Mouse (Mus musculus) neural tube, embryonic 15.5 days (tissue): Measurements from ENCODE around the gene B3galt1. TPM values are rescaled to one million over a fixed set of nuclear protein-coding genes. Genes with fewer than 3 reads are reported as not detected.

Experiments used
- ATAC-seq: fragments of 200-750 bp; cut with Nextera tagmentation; 2 replicates; pipeline ENCODE4 v1.8.0; 2017; ENCODE audit warnings: mild to moderate bottlenecking, moderate TSS enrichment, moderate library complexity; ENCODE audit not compliant: low FRiP score
- H3K27ac ChIP-seq: fragments of 300-500 bp; sonication (generic); replicated peaks from 2 replicates; pipeline ENCODE4 v1.5.1; 2015; ENCODE audit warnings: mild to moderate bottlenecking, inconsistent platforms
- H3K27me3 ChIP-seq: fragments of 300-500 bp; sonication (generic); replicated peaks from 2 replicates; pipeline ENCODE4 v1.6.1; 2015; ENCODE audit warnings: inconsistent platforms
- H3K36me3 ChIP-seq: fragments of 300-500 bp; sonication (generic); 2 replicates; pipeline ENCODE4 v1.6.1; 2015; ENCODE audit warnings: inconsistent platforms
- H3K4me1 ChIP-seq: fragments of 300-500 bp; sonication (generic); 2 replicates; pipeline ENCODE4 v1.6.1; 2015; ENCODE audit warnings: inconsistent platforms
- H3K4me2 ChIP-seq: fragments of 300-500 bp; sonication (generic); 2 replicates; pipeline ENCODE4 v1.6.1; 2015; ENCODE audit warnings: inconsistent platforms, mild to moderate bottlenecking, moderate library complexity
- H3K4me3 ChIP-seq: fragments of 300-500 bp; sonication (generic); replicated peaks from 2 replicates; pipeline ENCODE4 v1.5.1; 2015; ENCODE audit warnings: mild to moderate bottlenecking, inconsistent platforms
- H3K9ac ChIP-seq: fragments of 300-500 bp; sonication (generic); replicated peaks from 2 replicates; pipeline ENCODE4 v1.6.1; 2015; ENCODE audit warnings: mild to moderate bottlenecking, inconsistent platforms
- H3K9me3 ChIP-seq: fragments of 300-500 bp; sonication (generic); replicated peaks from 2 replicates; pipeline ENCODE4 v1.6.1; 2016; ENCODE audit warnings: inconsistent platforms
- WGBS: fragments of 180-500 bp; shearing (Covaris S2); methylation state at CpG from one replicate; pipeline ENCODE4 v1.1.7; 2015; ENCODE audit warnings: mixed read lengths; 5-methylcytosine and 5-hydroxymethylcytosine counted together
- polyA plus RNA-seq: library from polyadenylated mRNA; unstranded; fragments of >200 nt; fragmentation: Nextera tagmentation; extraction: Ambion mirVana; gene quantifications from 2 replicates; pipeline ENCODE4 v1.2.1, GENCODE M21; 2015

Gene B3galt1
- polyA plus RNA-seq, 1 experiment from 2014 or later: 59.7 TPM

DNA sequence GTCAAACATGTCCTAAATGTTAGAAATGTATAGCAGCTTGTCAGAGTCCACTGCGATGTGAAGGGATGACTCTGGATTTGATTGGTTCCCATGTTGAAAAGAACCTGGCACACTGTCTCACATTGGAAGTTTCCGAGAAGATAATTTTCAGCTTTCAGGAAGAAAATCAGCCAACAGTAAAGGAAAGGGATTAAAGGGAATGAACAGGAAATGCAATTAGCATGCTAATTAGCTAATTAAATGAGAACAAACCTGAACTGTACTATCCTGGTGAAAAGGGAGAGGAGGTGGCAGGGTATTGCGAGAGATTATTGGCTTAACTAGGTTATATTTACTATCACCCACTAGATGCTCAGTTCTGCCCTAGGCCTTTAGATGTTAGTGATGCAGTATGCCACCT lies 185.9 kb downstream of the B3galt1 start:
- no peak for ATAC-seq

DNA sequence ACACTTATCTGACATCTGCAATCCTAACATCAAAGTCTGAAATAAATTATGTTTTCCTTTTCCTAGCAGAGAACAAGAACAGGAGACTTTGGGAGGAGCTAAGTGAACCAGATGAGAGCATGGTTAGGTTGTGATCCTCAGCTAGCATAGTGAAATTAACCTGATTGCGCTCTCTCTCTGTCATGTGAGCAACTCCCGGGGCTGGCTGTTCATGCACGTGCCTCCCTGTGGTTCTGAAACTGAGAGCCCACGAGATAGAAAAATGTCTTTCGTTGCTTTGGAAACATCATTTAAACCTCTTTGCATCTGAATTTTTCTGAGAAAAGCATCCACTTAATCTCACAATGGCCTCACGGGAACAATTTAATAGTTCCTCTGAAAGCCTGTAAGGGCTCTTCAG lies 190.8 kb downstream of the B3galt1 start:
- no peaks in the 10 kb centered on the region for H3K36me3 ChIP-seq
- H3K4me2 ChIP-seq: no peak overlapping the region
- no peak overlapping the region for H3K9ac ChIP-seq
- no peaks in the 10 kb centered on the region for H3K9me3 ChIP-seq
- H3K4me1 ChIP-seq: no peaks in the 10 kb centered on the region
- no peak overlapping the region for H3K4me3 ChIP-seq
- no peaks in the 10 kb centered on the region for H3K27me3 ChIP-seq
- no peak overlapping the region for H3K27ac ChIP-seq
- 55% methylated on average over 6 of the region's 6 CpGs for WGBS
- ATAC-seq: no peak

More for the DNA sequence above, 185.9 kb downstream of the B3galt1 start:
- H3K27me3 ChIP-seq: no peaks in the 10 kb centered on the region
- no peak overlapping the region for H3K27ac ChIP-seq
- 61% methylated on average over 3 of the region's 3 CpGs for WGBS
- H3K36me3 ChIP-seq: no peaks in the 10 kb centered on the region
- H3K9me3 ChIP-seq: no peaks in the 10 kb centered on the region
- H3K9ac ChIP-seq: no peak overlapping the region
- H3K4me3 ChIP-seq: no peak overlapping the region
- H3K4me1 ChIP-seq: no peaks in the 10 kb centered on the region
- no peak overlapping the region for H3K4me2 ChIP-seq

DNA sequence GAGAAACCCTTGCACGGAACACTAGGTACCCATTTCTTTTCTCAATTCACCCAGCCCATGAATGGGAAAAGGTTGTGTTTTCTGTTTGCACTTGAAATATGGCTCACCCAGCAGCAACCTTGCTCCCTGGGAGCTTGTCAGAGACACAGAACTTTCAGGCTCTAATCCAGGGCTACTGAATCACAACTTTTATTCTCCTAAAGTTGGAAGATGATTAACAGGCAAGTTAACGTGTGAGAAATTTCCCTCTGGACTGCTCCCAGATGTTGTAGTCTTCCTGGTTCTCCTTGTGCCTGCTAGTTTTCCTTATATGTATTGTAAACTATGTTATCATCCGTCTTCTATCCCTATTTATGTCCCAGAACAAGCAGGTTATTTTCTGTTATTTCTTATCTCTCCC lies 221.9 kb downstream of the B3galt1 start:
- ATAC-seq: no peak
- H3K27me3 ChIP-seq: no peaks in the 10 kb centered on the region
- H3K9me3 ChIP-seq: no peaks in the 10 kb centered on the region
- WGBS: 77% methylated on average over 3 of the region's 3 CpGs
- no peaks in the 10 kb centered on the region for H3K4me1 ChIP-seq
- no peak overlapping the region for H3K4me2 ChIP-seq
- no peak overlapping the region for H3K9ac ChIP-seq
- H3K4me3 ChIP-seq: no peak overlapping the region
- no peaks in the 10 kb centered on the region for H3K36me3 ChIP-seq
- no peak overlapping the region for H3K27ac ChIP-seq

DNA sequence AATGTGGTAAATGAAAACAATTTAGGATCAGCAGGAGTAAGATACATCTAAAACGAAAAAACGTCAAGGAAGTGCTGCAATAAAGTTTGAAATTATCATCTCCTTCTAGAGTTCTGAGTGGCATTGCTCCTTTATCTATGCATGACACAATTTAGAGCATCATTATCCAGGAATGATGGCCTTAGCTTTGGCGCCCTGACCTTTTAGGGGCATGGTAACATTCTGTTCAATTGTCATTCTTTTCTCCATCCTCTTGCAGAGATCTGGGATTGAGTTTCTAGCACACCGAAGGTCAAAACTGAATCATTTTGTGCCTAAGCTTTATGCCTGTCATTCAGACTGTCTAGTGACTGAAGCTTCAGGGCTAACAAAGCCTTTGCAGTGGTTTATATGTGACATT lies 231.9 kb downstream of the B3galt1 start:
- H3K36me3 ChIP-seq: no peaks in the 10 kb centered on the region
- H3K9me3 ChIP-seq: no peaks in the 10 kb centered on the region
- no peaks in the 10 kb centered on the region for H3K27me3 ChIP-seq
- 89% methylated on average over 4 of the region's 4 CpGs for WGBS
- ATAC-seq: no peak
- H3K27ac ChIP-seq: no peak overlapping the region
- no peak overlapping the region for H3K4me2 ChIP-seq
- no peak overlapping the region for H3K9ac ChIP-seq
- H3K4me1 ChIP-seq: no peaks in the 10 kb centered on the region
- no peak overlapping the region for H3K4me3 ChIP-seq

DNA sequence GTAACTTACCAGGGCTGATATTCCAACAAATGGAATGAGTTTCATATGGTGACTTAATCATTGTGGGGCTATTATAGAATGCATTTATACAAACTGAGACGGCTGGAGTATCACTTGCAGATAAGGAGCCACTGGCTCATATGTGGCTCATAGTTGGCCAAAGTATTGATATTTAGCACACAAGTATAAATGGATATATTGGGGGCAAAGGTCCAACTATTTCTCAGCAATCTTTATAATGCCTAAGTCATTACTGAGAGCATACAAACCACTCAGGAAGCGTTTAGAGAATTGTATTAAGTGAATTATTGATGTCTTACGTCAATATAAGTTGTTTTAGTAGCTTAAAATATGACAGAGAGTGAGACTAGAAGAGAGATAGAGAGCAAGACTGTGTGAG lies 234.3 kb downstream of the B3galt1 start:
- Histone ChIP-seq H3K4me1 (no peaks in the 10 kb centered on the region), H3K36me3 (no peaks in the 10 kb centered on the region), H3K9me3 (no peaks in the 10 kb centered on the region), H3K27me3 (no peaks in the 10 kb centered on the region), H3K9ac (no peak overlapping the region), H3K4me3 (no peak overlapping the region), H3K4me2 (no peak overlapping the region), H3K27ac (no peak overlapping the region)
- WGBS: 86% methylated on average over 3 of the region's 3 CpGs
- ATAC-seq: no peak

DNA sequence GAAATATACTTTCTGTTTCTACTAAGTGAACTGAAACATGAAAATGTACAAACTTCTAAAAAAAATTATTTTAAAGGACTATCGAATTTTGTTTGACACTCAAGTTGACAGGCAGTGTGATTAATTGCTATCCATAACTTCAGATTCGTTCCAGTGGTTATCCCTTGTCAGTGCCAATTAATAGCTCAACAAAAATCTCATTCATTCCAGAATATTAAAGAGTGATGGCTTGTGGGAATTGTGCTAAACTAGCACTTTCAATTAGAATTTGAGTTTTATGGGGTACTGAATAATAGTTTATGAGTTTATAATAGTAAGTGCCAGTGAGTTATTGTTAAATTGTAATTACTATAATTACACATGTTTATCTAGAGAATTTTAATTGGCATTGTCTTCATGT lies 250.5 kb downstream of the B3galt1 start:
- Histone ChIP-seq H3K4me3 (no peak overlapping the region), H3K36me3 (no peaks in the 10 kb centered on the region), H3K4me1 (no peaks in the 10 kb centered on the region), H3K27ac (no peak overlapping the region), H3K27me3 (no peaks in the 10 kb centered on the region), H3K9ac (no peak overlapping the region), H3K9me3 (no peaks in the 10 kb centered on the region), H3K4me2 (no peak overlapping the region)
- no peak for ATAC-seq
- WGBS: 43% methylated on average over 2 of the region's 2 CpGs

DNA sequence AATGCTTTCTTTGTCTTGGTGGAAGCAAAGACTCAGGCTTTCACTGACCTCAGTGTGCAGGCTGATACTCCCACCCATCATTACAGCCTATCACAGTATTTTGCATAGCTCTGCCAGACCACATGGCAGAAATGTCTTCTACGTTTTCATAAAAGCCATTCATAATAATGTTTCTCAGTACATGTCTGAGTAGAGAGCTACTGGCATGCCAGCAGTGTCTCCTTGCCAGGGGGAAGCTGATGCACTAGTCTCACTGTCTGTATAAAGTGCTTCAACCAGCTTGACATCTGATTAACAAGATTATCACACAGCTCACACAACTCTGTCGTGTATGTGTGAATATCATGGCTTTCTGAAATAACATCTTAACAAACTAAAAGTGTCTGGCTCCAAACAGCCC lies 252.3 kb downstream of the B3galt1 start:
- Histone ChIP-seq H3K4me1 (no peaks in the 10 kb centered on the region), H3K27ac (no peak overlapping the region), H3K4me3 (no peak overlapping the region), H3K4me2 (no peak overlapping the region), H3K9ac (no peak overlapping the region), H3K27me3 (no peaks in the 10 kb centered on the region), H3K36me3 (no peaks in the 10 kb centered on the region), H3K9me3 (no peaks in the 10 kb centered on the region)
- 66% methylated on average over 2 of the region's 2 CpGs for WGBS
- ATAC-seq: no peak

DNA sequence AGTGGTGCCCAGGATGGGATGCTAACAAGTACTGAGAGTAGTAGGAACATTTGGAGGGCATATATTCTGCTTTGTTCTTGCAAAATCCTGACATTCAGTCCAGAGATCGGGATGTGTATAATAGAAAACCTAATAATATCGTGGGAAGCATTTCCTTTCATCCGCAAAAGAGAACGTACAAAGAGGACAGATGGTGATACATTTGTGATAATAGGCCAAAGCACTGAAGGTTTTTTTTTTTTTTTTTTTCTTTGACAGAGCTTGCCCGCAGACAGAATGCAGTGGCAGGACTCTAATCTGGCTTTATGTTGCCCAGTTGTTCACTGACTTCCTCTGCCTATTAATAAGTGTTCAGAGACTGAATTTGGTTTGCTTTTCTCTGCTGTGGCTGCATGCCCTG lies 256.7 kb downstream of the B3galt1 start:
- no peak overlapping the region for H3K9ac ChIP-seq
- no peaks in the 10 kb centered on the region for H3K27me3 ChIP-seq
- H3K4me1 ChIP-seq: no peaks in the 10 kb centered on the region
- H3K4me3 ChIP-seq: no peak overlapping the region
- H3K36me3 ChIP-seq: no peaks in the 10 kb centered on the region
- 77% methylated on average over 5 of the region's 5 CpGs for whole genome bisulfite sequencing
- no peaks in the 10 kb centered on the region for H3K9me3 ChIP-seq
- no peak for ATAC-seq
- no peak overlapping the region for H3K4me2 ChIP-seq
- 0 out of 2 replicates have a peak overlapping the region, but pooled peaks have one; percentile 9 for H3K27ac ChIP-seq

DNA sequence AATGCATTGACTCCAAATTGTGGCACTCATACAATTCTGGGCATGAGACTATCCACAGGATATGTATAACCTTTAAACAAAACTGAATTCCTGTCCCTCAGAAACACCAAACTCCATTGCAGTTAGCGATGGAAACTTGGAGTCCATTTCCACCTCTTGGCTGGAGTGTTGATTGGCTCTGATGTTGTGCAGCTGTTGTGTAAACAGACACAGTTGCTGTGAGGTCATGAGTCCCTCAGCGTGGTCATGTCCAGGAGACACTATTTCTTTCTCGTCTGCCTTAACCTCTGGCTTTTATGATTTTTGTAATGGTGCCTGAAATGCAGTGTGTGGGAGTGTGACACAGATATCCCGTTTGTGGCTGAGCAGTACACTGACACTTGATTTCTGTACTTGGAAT lies 262.0 kb downstream of the B3galt1 start:
- Histone ChIP-seq H3K4me3 (no peak overlapping the region), H3K36me3 (no peaks in the 10 kb centered on the region), H3K9ac (no peak overlapping the region), H3K9me3 (no peaks in the 10 kb centered on the region), H3K4me1 (no peaks in the 10 kb centered on the region), H3K27ac (no peak overlapping the region), H3K27me3 (no peaks in the 10 kb centered on the region), H3K4me2 (no peak overlapping the region)
- ATAC-seq: no peak
- 83% methylated on average over 4 of the region's 4 CpGs for WGBS

DNA sequence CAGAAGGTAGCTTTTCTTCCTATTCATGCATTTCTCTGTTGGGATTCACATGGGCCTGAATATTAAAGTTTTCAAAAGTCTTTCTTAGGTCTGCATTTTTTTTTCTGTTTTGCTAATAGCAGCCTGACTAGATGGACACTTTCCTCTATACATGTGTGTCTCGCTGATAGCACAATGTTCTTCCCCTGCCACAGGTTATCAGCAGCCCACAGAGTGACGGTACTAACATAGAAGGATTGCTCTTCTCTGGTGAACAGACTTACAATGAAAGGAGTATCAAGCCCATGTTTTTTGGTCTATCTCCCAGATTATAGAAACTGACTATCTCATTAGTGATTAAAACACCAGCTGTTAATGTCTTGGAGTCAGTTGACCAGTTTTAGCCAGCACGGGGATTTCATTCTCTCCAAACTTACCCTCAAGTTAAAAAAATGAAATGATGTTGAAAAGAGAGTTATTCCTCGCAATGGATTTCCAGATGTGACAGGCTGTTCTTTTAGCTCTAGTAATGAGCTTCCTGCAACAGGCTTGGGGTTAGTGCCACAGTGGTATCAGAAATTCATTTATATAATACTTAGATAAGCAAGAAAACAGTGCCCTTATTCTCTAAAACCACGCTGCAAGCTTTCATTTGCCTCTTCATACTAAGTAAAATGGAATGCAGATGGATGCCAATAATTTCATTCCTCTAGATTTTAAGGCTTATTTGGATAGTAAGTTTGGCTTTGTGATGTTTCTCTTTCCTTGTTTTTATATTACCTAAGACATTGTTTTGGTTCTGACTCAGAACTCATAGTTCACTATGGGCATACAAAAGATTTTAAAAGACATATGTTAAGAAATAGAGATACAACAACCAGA lies 263.6 kb downstream of the B3galt1 start:
- no peak for ATAC-seq
- Histone ChIP-seq H3K9ac (no peak overlapping the region), H3K27me3 (no peaks in the 10 kb centered on the region), H3K4me3 (no peak overlapping the region), H3K36me3 (no peaks in the 10 kb centered on the region), H3K4me2 (no peak overlapping the region), H3K27ac (no peak overlapping the region), H3K4me1 (no peaks in the 10 kb centered on the region), H3K9me3 (no peaks in the 10 kb centered on the region)
- 88% methylated on average over 5 of the region's 5 CpGs for WGBS

DNA sequence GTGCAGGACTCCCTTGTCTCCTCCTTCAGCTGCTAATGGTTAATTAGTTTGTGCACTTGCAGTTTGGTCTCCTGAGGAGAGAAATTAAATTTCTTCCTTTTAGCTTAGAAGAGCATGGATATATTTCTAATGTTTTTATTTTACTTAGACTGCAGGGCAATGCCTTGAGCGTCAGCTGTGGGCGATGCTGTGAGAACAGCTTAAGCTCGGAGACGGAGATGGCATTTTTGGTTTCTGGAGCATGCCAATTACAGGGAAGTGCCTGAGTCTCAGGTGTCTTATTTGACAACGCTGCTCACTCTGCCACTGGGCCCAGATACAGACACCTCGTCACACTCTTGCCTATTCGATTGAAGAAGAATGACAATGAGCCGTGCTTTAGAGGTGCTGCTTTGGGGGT lies 282.1 kb downstream of the B3galt1 start:
- Histone ChIP-seq H3K4me2 (no peak overlapping the region; the same call in 1 of the 2 replicates), H3K27me3 (no peaks in the 10 kb centered on the region), H3K9me3 (no peaks in the 10 kb centered on the region), H3K4me1 (peaks cover 4% of the 10 kb centered on the region; the same call in 1 of the 2 replicates), H3K36me3 (no peaks in the 10 kb centered on the region), H3K4me3 (no peak overlapping the region), H3K27ac (peak overlapping the region; percentile 6; the same call in 1 of the 2 replicates), H3K9ac (no peak overlapping the region)
- ATAC-seq: no peak
- WGBS: 58% methylated on average over 8 of the region's 8 CpGs

DNA sequence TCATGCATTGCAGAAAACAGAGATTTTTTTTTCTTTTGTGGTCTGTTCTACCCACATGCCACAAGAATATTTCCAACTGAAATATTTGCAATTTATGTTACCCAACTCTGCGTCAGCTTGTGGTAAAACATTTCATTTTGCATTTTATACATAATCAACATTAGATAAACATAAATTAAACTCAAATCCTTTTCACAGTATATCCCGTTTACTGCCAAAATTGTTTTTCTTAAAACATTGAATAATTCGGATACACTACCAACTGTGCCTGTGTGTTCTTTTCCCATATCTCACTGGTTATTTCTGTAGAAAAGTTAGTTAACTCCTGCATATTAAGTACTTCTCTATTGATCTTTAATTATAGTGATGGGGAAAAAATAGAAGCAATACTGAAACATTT lies 285.1 kb downstream of the B3galt1 start:
- Histone ChIP-seq H3K36me3 (no peaks in the 10 kb centered on the region), H3K9ac (no peak overlapping the region), H3K27me3 (no peaks in the 10 kb centered on the region), H3K4me2 (no peak overlapping the region), H3K4me3 (no peak overlapping the region), H3K27ac (no peak overlapping the region), H3K9me3 (no peaks in the 10 kb centered on the region), H3K4me1 (peaks cover 4% of the 10 kb centered on the region; the same call in 1 of the 2 replicates)
- WGBS: 90% methylated on average over 3 of the region's 3 CpGs
- ATAC-seq: no peak
